Mouse (Mus musculus) limb, embryonic 12.5 days (tissue): ENCODE measurements around the gene Ash1l. TPM values are rescaled to one million over a fixed set of nuclear protein-coding genes. Genes with fewer than 3 reads are reported as not detected.

ENCODE experiments used
- ATAC-seq: fragments of 200-750 bp; cut with Nextera tagmentation; 2 replicates; pipeline ENCODE4 v1.8.0; 2017; ENCODE audit warnings: low read depth, moderate TSS enrichment; ENCODE audit not compliant: insufficient number of reproducible peaks, insufficient read depth, low FRiP score, low TSS enrichment
- H3K27ac ChIP-seq: fragments of 300-500 bp; sonication (generic); 2 replicates; pipeline ENCODE4 v1.5.1; 2016; ENCODE audit warnings: mild to moderate bottlenecking, moderate library complexity
- H3K27me3 ChIP-seq: fragments of 300-500 bp; sonication (generic); 2 replicates; pipeline ENCODE4 v1.6.1; 2016; ENCODE audit warnings: mild to moderate bottlenecking, moderate library complexity
- H3K36me3 ChIP-seq: fragments of 300-500 bp; sonication (generic); 2 replicates; pipeline ENCODE4 v1.6.1; 2016; ENCODE audit warnings: mild to moderate bottlenecking, moderate library complexity
- H3K4me1 ChIP-seq: fragments of 300-500 bp; sonication (generic); replicated peaks from 2 replicates; pipeline ENCODE4 v1.6.1; 2016
- H3K4me2 ChIP-seq: fragments of 300-500 bp; sonication (generic); 2 replicates; pipeline ENCODE4 v1.6.1; 2016; ENCODE audit warnings: mild to moderate bottlenecking, moderate library complexity
- H3K4me3 ChIP-seq: fragments of 300-500 bp; sonication (generic); replicated peaks from 2 replicates; pipeline ENCODE4 v1.5.1; 2016; ENCODE audit warnings: mild to moderate bottlenecking
- H3K9ac ChIP-seq: fragments of 300-500 bp; sonication (generic); replicated peaks from 2 replicates; pipeline ENCODE4 v1.6.1; 2016; ENCODE audit warnings: mild to moderate bottlenecking, moderate library complexity
- H3K9me3 ChIP-seq: fragments of 300-500 bp; sonication (generic); 2 replicates; pipeline ENCODE4 v1.6.1; 2016; ENCODE audit warnings: mild to moderate bottlenecking, moderate library complexity
- WGBS: fragments of 180-500 bp; shearing (Covaris S2); methylation state at CpG from one replicate; pipeline ENCODE4 v1.1.7; 2016; 5-methylcytosine and 5-hydroxymethylcytosine counted together
- polyA plus RNA-seq: library from polyadenylated mRNA; unstranded; fragments of >200 nt; fragmentation: Nextera tagmentation; extraction: Ambion mirVana; gene quantifications from 2 replicates; pipeline ENCODE4 v1.2.1, GENCODE M21; 2016

Ash1l gene
- polyA plus RNA-seq, 1 experiment from 2014 or later = 26.1 TPM

DNA sequence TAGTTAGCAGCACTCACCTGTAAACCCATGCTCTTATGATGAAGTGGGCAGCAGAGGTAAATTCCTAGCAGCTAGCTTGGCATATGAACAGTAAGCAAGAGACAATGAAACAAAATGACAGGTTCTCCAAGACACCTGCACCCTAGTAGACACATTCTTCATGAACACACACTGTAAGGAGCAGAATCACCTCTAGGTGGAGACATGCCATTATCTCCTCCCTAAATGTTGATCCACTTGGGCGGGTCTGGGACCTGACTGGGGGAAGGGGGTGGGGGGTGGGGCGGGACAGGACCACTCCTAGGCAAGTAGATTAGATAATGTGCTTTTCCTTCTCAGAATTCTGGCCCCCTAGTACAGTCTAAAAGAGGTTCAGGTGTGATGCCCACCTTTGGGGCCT, 165.1 kb downstream of the Ash1l start:
- Histone ChIP-seq H3K27ac (no peak overlapping the region), H3K36me3 (no peaks in the 10 kb centered on the region), H3K4me3 (no peak overlapping the region), H3K4me2 (no peak overlapping the region), H3K9ac (no peak overlapping the region), H3K27me3 (no peaks in the 10 kb centered on the region), H3K4me1 (no peaks in the 10 kb centered on the region), H3K9me3 (no peaks in the 10 kb centered on the region)
- ATAC-seq = no peak
- WGBS = 5% methylated on average over 2 of the region's 2 CpGs

DNA sequence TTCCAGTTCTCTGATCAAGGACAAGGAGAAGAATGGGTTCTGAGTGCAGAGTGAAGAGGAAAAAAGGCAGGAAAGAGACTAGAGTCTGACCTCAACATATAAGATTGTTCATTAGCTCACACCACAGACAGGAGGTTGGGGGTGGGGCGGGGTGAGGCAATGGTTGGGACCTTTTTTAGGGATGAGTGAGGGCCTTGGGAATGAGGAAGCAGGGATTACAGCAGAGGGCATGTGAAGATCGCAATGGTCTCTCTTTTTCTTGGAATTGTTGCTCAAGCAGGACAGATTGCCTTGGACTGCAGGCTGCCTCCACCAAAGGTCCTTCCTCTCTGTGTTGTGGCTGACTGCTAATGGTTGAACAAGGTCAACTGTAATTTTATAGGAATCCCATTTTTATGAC, 172.9 kb downstream of the Ash1l start:
- no peaks in the 10 kb centered on the region for H3K9me3 ChIP-seq
- H3K4me2 ChIP-seq = no peak overlapping the region
- no peak overlapping the region for H3K27ac ChIP-seq
- no peaks in the 10 kb centered on the region for H3K4me1 ChIP-seq
- H3K36me3 ChIP-seq = no peaks in the 10 kb centered on the region
- H3K27me3 ChIP-seq = no peaks in the 10 kb centered on the region
- 74% methylated on average over 2 of the region's 2 CpGs for WGBS
- ATAC-seq = no peak
- no peak overlapping the region for H3K4me3 ChIP-seq
- H3K9ac ChIP-seq = no peak overlapping the region

DNA sequence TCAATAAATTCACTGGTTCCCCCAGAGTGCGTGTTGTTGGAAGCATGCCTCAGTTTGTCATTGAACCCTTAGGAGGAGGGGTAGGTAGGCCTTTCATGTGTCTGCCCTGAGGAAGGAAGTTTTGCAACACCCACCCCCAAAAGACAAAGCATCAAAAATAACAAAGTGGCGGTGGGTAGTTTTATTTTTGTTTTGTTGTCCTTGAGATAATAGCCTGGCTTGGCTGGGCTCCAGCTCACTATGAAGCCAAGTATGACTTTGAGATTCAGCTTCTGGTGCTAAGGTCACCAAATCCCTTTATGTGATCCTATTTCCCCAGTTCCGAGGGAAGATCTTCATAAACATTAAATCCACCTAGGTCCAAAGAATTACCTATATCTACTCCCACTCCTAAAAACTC, 173.8 kb downstream of the Ash1l start:
- Histone ChIP-seq H3K27me3 (no peaks in the 10 kb centered on the region), H3K4me1 (no peaks in the 10 kb centered on the region), H3K9me3 (no peaks in the 10 kb centered on the region), H3K36me3 (no peaks in the 10 kb centered on the region), H3K27ac (no peak overlapping the region), H3K4me3 (no peak overlapping the region), H3K9ac (no peak overlapping the region), H3K4me2 (no peak overlapping the region)
- 79% methylated on average over 3 of the region's 3 CpGs for WGBS
- ATAC-seq = no peak

DNA sequence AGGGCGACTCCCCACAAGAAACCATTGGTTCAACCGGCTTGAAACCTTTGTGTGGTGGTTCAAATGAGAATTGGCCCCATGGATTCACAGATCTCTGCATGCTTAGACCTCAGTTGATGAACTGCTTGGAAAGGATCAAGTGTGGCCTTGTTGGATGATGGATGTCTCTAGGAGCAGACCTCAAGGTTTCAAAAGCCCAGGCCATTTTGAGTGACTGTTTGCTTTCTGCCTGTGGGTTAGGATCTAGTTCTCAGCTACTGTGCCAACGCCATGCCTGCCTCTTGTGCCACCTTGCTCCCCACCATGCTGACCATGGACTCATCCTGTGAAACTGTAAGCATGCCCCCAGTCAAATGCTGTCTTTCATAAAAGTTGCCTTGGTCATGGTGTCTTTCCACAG, 175.6 kb downstream of the Ash1l start:
- 93% methylated on average over 3 of the region's 3 CpGs for WGBS
- no peaks in the 10 kb centered on the region for H3K9me3 ChIP-seq
- H3K27ac ChIP-seq = no peak overlapping the region
- no peaks in the 10 kb centered on the region for H3K4me1 ChIP-seq
- H3K4me3 ChIP-seq = no peak overlapping the region
- no peak overlapping the region for H3K4me2 ChIP-seq
- no peak overlapping the region for H3K9ac ChIP-seq
- no peaks in the 10 kb centered on the region for H3K36me3 ChIP-seq
- H3K27me3 ChIP-seq = no peaks in the 10 kb centered on the region
- ATAC-seq = no peak

Other genes starting within 250 kb of the Ash1l start
- gene Rit1, start 233.8 kb upstream of the Ash1l start, polyA plus RNA-seq = 39.7 and 41.2 TPM in 2 replicates
- 32.0 and 36.8 TPM in 2 replicates for gene Syt11, start 175.5 kb upstream of the Ash1l start, polyA plus RNA-seq
- gene Gon4l, start 115.4 kb upstream of the Ash1l start, polyA plus RNA-seq = 17.2 and 18.0 TPM in 2 replicates
- 44.1 and 48.0 TPM in 2 replicates for gene Msto1, start 36.6 kb upstream of the Ash1l start, polyA plus RNA-seq
- 156 and 161 TPM in 2 replicates for gene Dap3, start 559 bp downstream of the Ash1l start, polyA plus RNA-seq
- gene Rusc1, start 142.7 kb downstream of the Ash1l start, polyA plus RNA-seq = 23.4 and 23.7 TPM in 2 replicates
- gene Gm43738, start 150.5 kb downstream of the Ash1l start, polyA plus RNA-seq = 0.14 TPM in 1 of 2 replicates, not detected in the other
- 247 and 249 TPM in 2 replicates for gene Fdps, start 151.3 kb downstream of the Ash1l start, polyA plus RNA-seq
- 0.24 and 0.36 TPM in 2 replicates for gene Pklr, start 185.5 kb downstream of the Ash1l start, polyA plus RNA-seq
- 2.2 and 2.8 TPM in 2 replicates for gene Hcn3, start 209.6 kb downstream of the Ash1l start, polyA plus RNA-seq
- 50.3 and 54.7 TPM in 2 replicates for gene Clk2, start 214.2 kb downstream of the Ash1l start, polyA plus RNA-seq
- 102 and 107 TPM in 2 replicates for gene Scamp3, start 226.9 kb downstream of the Ash1l start, polyA plus RNA-seq
- gene Fam189b, start 232.5 kb downstream of the Ash1l start, polyA plus RNA-seq = 27.4 and 33.8 TPM in 2 replicates